Mouse (Mus musculus) CH12.LX (cell line): ENCODE measurements at regions not wholly inside any gene's neighbourhood (a gene's known extent, or its start where the extent isn't known, plus 50 kb on each side); places are given as distances from the start of the nearest gene placed in this dataset.

Experiments used
- DNase-seq: peaks from one replicate; pipeline ENCODE4 v3.0.0-alpha.2; 2013; ENCODE audit errors: extremely low read depth
- H3K27ac ChIP-seq: 2 replicates; pipeline ENCODE4 v1.5.1; 2012; ENCODE audit warnings: low read depth, mild to moderate bottlenecking, control low read depth, moderate library complexity; ENCODE audit not compliant: insufficient read depth
- H3K27me3 ChIP-seq: replicated peaks from 2 replicates; pipeline ENCODE3; 2012; ENCODE audit warnings: inconsistent platforms
- H3K36me3 ChIP-seq, 2 experiments: replicated peaks in 1 of 2; 2 replicates each; pipeline versions ENCODE3 to v1.6.1; 2012; ENCODE audit warnings: inconsistent platforms in 1 of 2, low read length in 1 of 2, mild to moderate bottlenecking in 1 of 2, mixed read lengths in 1 of 2, moderate library complexity in 1 of 2; ENCODE audit not compliant: control insufficient read depth in 1 of 2, insufficient read depth in 1 of 2
- H3K4me1 ChIP-seq, 2 experiments: 2 replicates each; pipeline ENCODE4 v1.6.1; 2012; ENCODE audit warnings: inconsistent platforms in 1 of 2, moderate library complexity in 1 of 2; ENCODE audit not compliant: insufficient read depth in 2 of 2, control insufficient read depth in 1 of 2
- H3K4me2 ChIP-seq: 2 replicates; pipeline ENCODE4 v1.6.1; 2012; ENCODE audit warnings: low read depth, mild to moderate bottlenecking, control low read depth; ENCODE audit not compliant: poor library complexity, insufficient read depth, severe bottlenecking
- H3K4me3 ChIP-seq, 3 experiments: fragments of 150-350 bp in 1 of 3; sonication (generic) in 1 of 3; replicated peaks in 1 of 3; 2 replicates each; pipeline versions ENCODE3 to v1.5.1; 2011 to 2012; ENCODE audit warnings: low read depth in 2 of 3, low read length in 2 of 3, mild to moderate bottlenecking in 2 of 3, moderate library complexity in 2 of 3, control low read depth in 1 of 3, improper control_type of control experiment in 1 of 3, inconsistent platforms in 1 of 3, mixed read lengths in 1 of 3; ENCODE audit not compliant: poor library complexity in 1 of 3
- H3K79me2 ChIP-seq: replicated peaks from 2 replicates; pipeline ENCODE4 v1.6.1; 2012; ENCODE audit warnings: mild to moderate bottlenecking, moderate library complexity; ENCODE audit not compliant: control insufficient read depth, poor library complexity, insufficient read depth, severe bottlenecking; ENCODE audit errors: extremely low read depth
- H3K9ac ChIP-seq: 2 replicates; pipeline ENCODE4 v1.6.1; 2012; ENCODE audit warnings: low read depth, mild to moderate bottlenecking, control low read depth, moderate library complexity; ENCODE audit not compliant: insufficient read depth
- H3K9me3 ChIP-seq: replicated peaks from 2 replicates; pipeline ENCODE3; 2012; ENCODE audit warnings: low read length, inconsistent platforms, mixed read lengths
- CHD1 ChIP-seq: IDR thresholded peaks from 2 replicates; pipeline ENCODE4 v1.6.1; 2012; ENCODE audit warnings: low read depth, low read length, improper control_type of control experiment, inconsistent platforms
- CHD2 ChIP-seq: IDR thresholded peaks from 2 replicates; pipeline ENCODE4 v1.6.1; 2011; ENCODE audit warnings: low read length, improper control_type of control experiment
- CTCF ChIP-seq, 2 experiments: IDR thresholded peaks in 1 of 2; conservative IDR thresholded peaks in 1 of 2; 2 replicates each; pipeline ENCODE4 v1.5.1; 2011 to 2012; ENCODE audit warnings: low read depth in 2 of 2, low read length in 2 of 2, improper control_type of control experiment in 1 of 2, inconsistent platforms in 1 of 2, mild to moderate bottlenecking in 1 of 2, moderate library complexity in 1 of 2
- E2F4 ChIP-seq: IDR thresholded peaks from 2 replicates; pipeline ENCODE4 v1.6.1; 2011; ENCODE audit warnings: low read depth, low read length, improper control_type of control experiment; ENCODE audit not compliant: insufficient replicate concordance
- ELF1 ChIP-seq: IDR thresholded peaks from 2 replicates; pipeline ENCODE4 v1.6.1; 2014; ENCODE audit warnings: low read depth, mild to moderate bottlenecking, inconsistent platforms, low read length, improper control_type of control experiment
- EP300 ChIP-seq: IDR thresholded peaks from 2 replicates; pipeline ENCODE4 v1.6.1; 2011; ENCODE audit warnings: low read length, improper control_type of control experiment
- ETS1 ChIP-seq: conservative IDR thresholded peaks from 2 replicates; pipeline ENCODE4 v1.6.1; 2012; ENCODE audit warnings: low read depth, mild to moderate bottlenecking, inconsistent platforms, low read length, improper control_type of control experiment, moderate library complexity
- IRF4 ChIP-seq: IDR thresholded peaks from 2 replicates; pipeline ENCODE4 v1.6.1; 2014; ENCODE audit warnings: low read depth, mild to moderate bottlenecking, inconsistent platforms, low read length, improper control_type of control experiment
- JUND ChIP-seq: conservative IDR thresholded peaks from 2 replicates; pipeline ENCODE4 v1.6.1; 2011; ENCODE audit warnings: low read depth, low read length, improper control_type of control experiment
- KAT2A ChIP-seq: IDR thresholded peaks from 2 replicates; pipeline ENCODE4 v1.6.1; 2012; ENCODE audit warnings: low read length, improper control_type of control experiment, inconsistent platforms; ENCODE audit not compliant: insufficient replicate concordance
- MAFK ChIP-seq: IDR thresholded peaks from 2 replicates; pipeline ENCODE4 v1.6.1; 2011; ENCODE audit warnings: low read length, improper control_type of control experiment; ENCODE audit not compliant: insufficient replicate concordance
- MXI1 ChIP-seq: IDR thresholded peaks from 2 replicates; pipeline ENCODE4 v1.6.1; 2011; ENCODE audit warnings: mild to moderate bottlenecking, low read depth, low read length, improper control_type of control experiment
- MYC ChIP-seq: IDR thresholded peaks from 2 replicates; pipeline ENCODE4 v1.6.1; 2011; ENCODE audit warnings: low read depth, mild to moderate bottlenecking, improper control_type of control experiment, low read length
- NELFE ChIP-seq: IDR thresholded peaks from 2 replicates; pipeline ENCODE4 v1.6.1; 2011; ENCODE audit warnings: low read depth, low read length, improper control_type of control experiment
- POLR2A ChIP-seq: IDR thresholded peaks from 2 replicates; pipeline ENCODE4 v1.6.1; 2011; ENCODE audit warnings: low read depth, mild to moderate bottlenecking, improper control_type of control experiment, low read length
- POLR2AphosphoS2 ChIP-seq: IDR thresholded peaks from 2 replicates; pipeline ENCODE4 v1.6.1; 2011; ENCODE audit warnings: low read depth, low read length, improper control_type of control experiment
- RCOR1 ChIP-seq: conservative IDR thresholded peaks from 2 replicates; pipeline ENCODE4 v1.6.1; 2012; ENCODE audit warnings: low read depth, mild to moderate bottlenecking, inconsistent platforms, low read length, improper control_type of control experiment
- SMC3 ChIP-seq: IDR thresholded peaks from 2 replicates; pipeline ENCODE4 v1.6.1; 2011; ENCODE audit warnings: low read depth, low read length, improper control_type of control experiment
- USF1 ChIP-seq: IDR thresholded peaks from 2 replicates; pipeline ENCODE4 v1.6.1; 2014; ENCODE audit warnings: low read depth, mild to moderate bottlenecking, inconsistent platforms, low read length, improper control_type of control experiment
- ZC3H11A ChIP-seq: IDR thresholded peaks from 2 replicates; pipeline ENCODE4 v1.6.1; 2012; ENCODE audit warnings: low read depth, mild to moderate bottlenecking, inconsistent platforms, low read length, improper control_type of control experiment
- ZMIZ1 ChIP-seq: IDR thresholded peaks from 2 replicates; pipeline ENCODE4 v1.6.1; 2012; ENCODE audit warnings: low read depth, mild to moderate bottlenecking, inconsistent platforms, low read length, improper control_type of control experiment
- ZNF384 ChIP-seq: IDR thresholded peaks from 2 replicates; pipeline ENCODE4 v1.6.1; 2012; ENCODE audit warnings: low read depth, low read length, improper control_type of control experiment, inconsistent platforms
- dilution Hi-C: fragments of 300-500 bp; cut with MboI; formaldehyde crosslinking; loops from 2 replicates; pipeline ENCODE4 v1.14.3; 2020; ENCODE audit warnings: low sequenced_read_pairs; ENCODE audit not compliant: extremely low pct_unique_long_range_greater_than_20kb, extremely low pct_ligation_motif_present
- in situ Hi-C: fragments of 300-500 bp; cut with MboI; formaldehyde crosslinking; loops from 3 replicates; pipeline ENCODE4 v1.14.3; 2019; ENCODE audit warnings: low sequenced_read_pairs, low pct_ligation_motif_present, low pct_unique_long_range_greater_than_20kb, mixed read lengths

DNA sequence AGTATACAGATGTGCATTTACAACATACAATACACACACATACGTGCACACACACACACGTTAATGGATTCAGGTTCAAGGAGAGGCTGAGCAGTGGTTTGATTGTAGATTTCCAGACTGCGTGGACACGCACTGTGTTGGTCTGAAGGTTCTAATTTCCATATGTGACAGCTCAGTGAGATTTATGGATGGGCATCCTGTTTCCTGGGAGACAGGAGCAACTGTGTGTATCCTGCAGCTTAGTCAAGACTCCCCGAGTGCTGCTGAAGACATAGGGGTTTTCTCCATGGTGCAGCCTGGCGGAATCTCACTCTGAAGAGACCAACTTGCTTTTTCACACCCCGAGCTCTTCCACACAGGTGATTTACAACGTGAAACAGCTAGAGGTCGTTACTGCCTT lies 119.3 kb upstream of the Foxk1 start:
- Histone ChIP-seq H3K4me2 (no peak overlapping the region), H3K4me1 (no peaks in the 10 kb centered on the region), H3K9me3 (peaks cover 36% of the 10 kb centered on the region), H3K79me2 (no peaks in the 10 kb centered on the region), H3K4me3 (no peak overlapping the region), H3K9ac (no peak overlapping the region), H3K27ac (no peak overlapping the region), H3K36me3 (no peaks in the 10 kb centered on the region), H3K27me3 (peaks cover 14% of the 10 kb centered on the region)
- dilution Hi-C loops (no loop called here), in situ Hi-C loops (no loop called here)
- no peak for DNase-seq
- TF ChIP-seq MXI1 (no peak), POLR2A (no peak), RCOR1 (no peak), USF1 (no peak), ZNF384 (no peak), ETS1 (no peak), SMC3 (no peak), IRF4 (no peak), ZC3H11A (no peak), ZMIZ1 (no peak), CHD1 (no peak), EP300 (no peak), ELF1 (no peak), CTCF (conservative IDR thresholded peaks at IDR 0.05 in 1 of 2, IDR thresholded peaks at IDR 0.05 in 1 of 2; ENCODE audit: low read depth in 2 of 2, low read length in 2 of 2) (no peak), KAT2A (no peak), E2F4 (no peak), CHD2 (no peak), NELFE (no peak), POLR2AphosphoS2 (no peak), MAFK (no peak)

GRCm38 (mm10) chr5:142287981-142288380 lies 113.3 kb upstream of the Foxk1 start:
- peaks cover 35% of the 10 kb centered on the region for H3K9me3 ChIP-seq
- TF ChIP-seq MYC, result no peak
- no peak for TF ChIP-seq E2F4
- TF ChIP-seq JUND, result no peak
- TF ChIP-seq EP300, result no peak

More at GRCm38 (mm10) chr5:142287981-142288380, 113.3 kb upstream of the Foxk1 start:
- Histone ChIP-seq H3K27me3 (peaks cover 22% of the 10 kb centered on the region), H3K79me2 (no peaks in the 10 kb centered on the region), H3K4me3 (no peak overlapping the region), H3K4me2 (no peak overlapping the region), H3K4me1 (no peaks in the 10 kb centered on the region), H3K36me3 (no peaks in the 10 kb centered on the region), H3K27ac (no peak overlapping the region), H3K9ac (no peak overlapping the region)
- dilution Hi-C loops (no loop called here), in situ Hi-C loops (no loop called here)
- no peak for DNase-seq
